Mouse (Mus musculus) midbrain, embryonic 11.5 days (tissue): ENCODE data around the gene Slc16a6. TPM values are rescaled to one million over a fixed set of nuclear protein-coding genes. Genes with fewer than 3 reads are reported as not detected.

Experiments
- ATAC-seq: fragments of 200-750 bp; cut with Nextera tagmentation; 2 replicates; pipeline ENCODE4 v1.8.0; 2017; ENCODE audit warnings: moderate TSS enrichment, moderate library complexity; ENCODE audit not compliant: low FRiP score
- DNase-seq: peaks from one replicate; pipeline ENCODE4 v3.0.0; 2015; ENCODE audit warnings: low spot score; ENCODE audit errors: missing footprints
- H3K27ac ChIP-seq: fragments of 300-500 bp; sonication (generic); 2 replicates; pipeline ENCODE4 v1.5.1; 2014; ENCODE audit warnings: low read depth, low read length
- H3K27me3 ChIP-seq: fragments of 300-500 bp; sonication (generic); 2 replicates; pipeline ENCODE4 v1.6.1; 2014; ENCODE audit warnings: mild to moderate bottlenecking, low read length, moderate library complexity, mixed read lengths; ENCODE audit not compliant: control insufficient read depth, insufficient read depth
- H3K36me3 ChIP-seq: fragments of 300-500 bp; sonication (generic); 2 replicates; pipeline ENCODE4 v1.6.1; 2014; ENCODE audit warnings: mild to moderate bottlenecking, low read length, moderate library complexity, mixed read lengths; ENCODE audit not compliant: control insufficient read depth, insufficient read depth
- H3K4me1 ChIP-seq: fragments of 300-500 bp; sonication (generic); 2 replicates; pipeline ENCODE4 v1.6.1; 2014; ENCODE audit warnings: low read length; ENCODE audit not compliant: control insufficient read depth, insufficient read depth
- H3K4me2 ChIP-seq: fragments of 300-500 bp; sonication (generic); 2 replicates; pipeline ENCODE4 v1.6.1; 2014; ENCODE audit warnings: mild to moderate bottlenecking, moderate library complexity
- H3K4me3 ChIP-seq: fragments of 300-500 bp; sonication (generic); 2 replicates; pipeline ENCODE4 v1.5.1; 2014; ENCODE audit warnings: low read depth, low read length
- H3K9ac ChIP-seq: fragments of 300-500 bp; sonication (generic); 2 replicates; pipeline ENCODE4 v1.6.1; 2014; ENCODE audit warnings: low read length
- H3K9me3 ChIP-seq: fragments of 300-500 bp; sonication (generic); 2 replicates; pipeline ENCODE4 v1.6.1; 2016; ENCODE audit warnings: low read length; ENCODE audit not compliant: control insufficient read depth
- WGBS: fragments of 180-500 bp; shearing (Covaris S2); extraction: QIAGEN DNeasy Blood & Tissue Kit; methylation state at CpG from one replicate; pipeline ENCODE4 v1.1.7; 2014; 5-methylcytosine and 5-hydroxymethylcytosine counted together
- polyA plus RNA-seq: library from polyadenylated mRNA; unstranded; fragments of >200 nt; fragmentation: Nextera tagmentation; extraction: Ambion mirVana; gene quantifications from 2 replicates; pipeline ENCODE4 v1.2.1, GENCODE M21; 2014

Gene Slc16a6
- polyA plus RNA-seq, 1 experiment from 2014 or later, result 3.6 TPM

DNA sequence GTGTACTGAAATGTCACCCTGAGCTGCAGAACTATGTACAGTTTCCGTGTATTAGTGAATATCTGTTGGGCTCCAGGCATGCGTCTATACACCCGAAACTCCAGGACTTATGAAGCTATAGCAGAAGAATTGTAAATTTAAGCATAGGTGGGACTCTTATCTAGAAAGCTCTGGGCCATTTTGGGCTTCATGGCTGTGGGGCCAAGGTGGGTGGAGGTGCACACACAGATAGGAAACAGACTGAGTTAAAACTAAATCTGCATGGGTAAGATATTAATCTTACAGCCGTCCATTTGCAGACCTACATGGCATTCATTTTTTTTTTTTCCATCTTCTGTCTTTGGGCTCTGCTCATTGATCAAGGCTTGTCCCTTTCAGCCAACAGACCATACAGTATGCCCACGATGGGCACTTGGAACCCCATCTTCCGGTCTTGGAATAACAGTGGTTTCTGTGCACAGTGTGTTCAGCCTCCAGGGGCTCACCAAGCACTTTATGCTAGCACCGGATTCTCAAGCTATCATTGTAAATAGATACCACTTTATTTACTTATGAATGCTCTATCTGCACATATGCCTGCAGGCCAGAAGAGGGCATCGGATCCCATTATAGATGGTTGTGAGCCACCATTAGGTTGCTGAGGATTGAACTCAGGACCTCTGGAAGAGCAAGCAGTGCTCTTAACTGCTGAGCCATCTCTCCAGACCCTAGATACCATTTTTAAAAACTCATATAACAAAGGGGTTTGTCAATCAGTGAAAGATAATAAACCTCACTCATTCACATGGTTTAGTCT, 29.7 kb downstream of the Slc16a6 start:
- 91% methylated on average over 8 of the region's 8 CpGs for WGBS
- Histone ChIP-seq H3K4me2 (no peak overlapping the region), H3K36me3 (no peaks in the 10 kb centered on the region), H3K27me3 (peaks cover 4% of the 10 kb centered on the region; the same call in 1 of the 2 replicates), H3K9me3 (no peaks in the 10 kb centered on the region), H3K27ac (no peak overlapping the region), H3K9ac (no peak overlapping the region), H3K4me3 (no peak overlapping the region), H3K4me1 (peaks cover 4% of the 10 kb centered on the region; the same call in 1 of the 2 replicates)
- DNase-seq (no peak), ATAC-seq (no peak)

DNA sequence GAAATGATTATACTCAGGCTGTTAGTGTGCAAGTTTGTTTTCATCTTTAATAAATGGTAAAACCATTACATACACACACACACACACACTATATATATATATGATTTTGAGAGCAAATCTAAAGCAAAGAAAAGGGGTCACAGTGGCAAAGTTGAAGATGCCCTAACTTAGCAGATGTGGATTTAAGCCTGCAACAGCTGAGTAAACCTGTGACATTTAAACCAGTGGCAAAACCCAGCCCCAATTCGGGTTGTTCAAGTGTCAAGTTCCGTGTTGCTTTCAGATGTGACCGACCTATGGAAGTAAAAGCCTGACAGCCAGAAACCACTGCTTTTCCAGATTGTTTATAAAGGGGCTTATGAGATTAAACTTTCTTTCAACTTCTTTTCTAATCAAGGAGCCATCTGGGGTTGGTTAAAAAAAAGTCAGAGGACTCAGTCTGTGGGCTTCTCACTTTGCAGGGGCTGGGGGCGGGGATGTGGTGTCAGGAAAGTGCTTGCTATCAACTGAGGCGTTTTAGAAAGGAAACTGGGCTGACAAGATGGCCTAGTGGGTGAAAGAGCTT, 31.1 kb downstream of the Slc16a6 start:
- Histone ChIP-seq H3K9ac (no peak overlapping the region), H3K9me3 (no peaks in the 10 kb centered on the region), H3K4me2 (no peak overlapping the region), H3K36me3 (peaks cover 4% of the 10 kb centered on the region; the same call in 1 of the 2 replicates), H3K27ac (no peak overlapping the region), H3K27me3 (peaks cover 4% of the 10 kb centered on the region; the same call in 1 of the 2 replicates), H3K4me1 (peaks cover 4% of the 10 kb centered on the region; the same call in 1 of the 2 replicates), H3K4me3 (no peak overlapping the region)
- ATAC-seq (no peak), DNase-seq (no peak)
- 43% methylated on average over 5 of the region's 5 CpGs for WGBS

- H3K9ac ChIP-seq, result no peak overlapping the region
- H3K36me3 ChIP-seq, result peaks cover 4% of the 10 kb centered on the region; the same call in 1 of the 2 replicates
- DNase-seq (peak; percentile 88), ATAC-seq (no peak)
- no peak overlapping the region for H3K4me2 ChIP-seq
- H3K27me3 ChIP-seq, result peaks cover 4% of the 10 kb centered on the region; the same call in 1 of the 2 replicates
- no peaks in the 10 kb centered on the region for H3K9me3 ChIP-seq
- H3K4me3 ChIP-seq, result no peak overlapping the region
- H3K27ac ChIP-seq, result no peak overlapping the region
- WGBS, result 53% methylated on average over 3 of the region's 3 CpGs
- H3K4me1 ChIP-seq, result peaks cover 4% of the 10 kb centered on the region; the same call in 1 of the 2 replicates
These were observed 32.3 kb downstream of the Slc16a6 start for GRCm38 (mm10) chr11:109441119-109441518.

DNA sequence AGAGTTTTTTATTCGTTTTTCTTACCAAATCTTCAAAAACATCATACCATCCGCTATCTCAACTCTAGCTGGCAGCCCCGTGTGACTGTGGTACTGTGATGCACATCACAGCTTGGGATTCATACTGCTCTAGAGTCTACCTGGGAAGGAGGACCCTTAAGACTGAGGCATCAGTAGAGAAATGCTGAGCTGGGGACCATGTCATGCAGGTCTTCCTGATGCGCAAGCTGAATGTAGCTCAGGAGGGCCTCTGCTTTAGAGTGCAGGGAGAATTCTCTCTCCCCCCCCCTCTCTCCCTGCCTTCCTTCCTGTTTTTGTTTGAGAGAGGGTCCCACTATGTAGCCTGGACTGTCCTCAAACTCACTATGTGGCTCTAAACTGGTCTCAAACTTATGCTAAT, 32.8 kb downstream of the Slc16a6 start:
- no peak for ATAC-seq

GRCm38 (mm10) chr11:109439829-109440340, 33.5 kb downstream of the Slc16a6 start:
- Histone ChIP-seq H3K4me3 (peak overlapping the region; percentile 39), H3K9me3 (no peaks in the 10 kb centered on the region), H3K27ac (no peak overlapping the region), H3K27me3 (peaks cover 4% of the 10 kb centered on the region; the same call in 1 of the 2 replicates), H3K9ac (peak overlapping the region; percentile 56), H3K4me1 (peaks cover 4% of the 10 kb centered on the region; the same call in 1 of the 2 replicates), H3K36me3 (peaks cover 9% of the 10 kb centered on the region; the same call in 1 of the 2 replicates), H3K4me2 (peak overlapping the region; percentile 75)
- 2% methylated on average over 32 of the region's 32 CpGs for WGBS
- ATAC-seq, result peak; percentile 67
- peak; percentile 95 for DNase-seq

More for the DNA sequence above, 32.8 kb downstream of the Slc16a6 start:
- Histone ChIP-seq H3K4me1 (peaks cover 4% of the 10 kb centered on the region; the same call in 1 of the 2 replicates), H3K27ac (no peak overlapping the region), H3K9ac (no peak overlapping the region), H3K4me2 (peak overlapping the region; percentile 75; the same call in 1 of the 2 replicates), H3K27me3 (peaks cover 4% of the 10 kb centered on the region; the same call in 1 of the 2 replicates), H3K9me3 (no peaks in the 10 kb centered on the region), H3K4me3 (no peak overlapping the region), H3K36me3 (peaks cover 4% of the 10 kb centered on the region; the same call in 1 of the 2 replicates)
- 55% methylated on average over 4 of the region's 4 CpGs for WGBS
- no peak for DNase-seq

DNA sequence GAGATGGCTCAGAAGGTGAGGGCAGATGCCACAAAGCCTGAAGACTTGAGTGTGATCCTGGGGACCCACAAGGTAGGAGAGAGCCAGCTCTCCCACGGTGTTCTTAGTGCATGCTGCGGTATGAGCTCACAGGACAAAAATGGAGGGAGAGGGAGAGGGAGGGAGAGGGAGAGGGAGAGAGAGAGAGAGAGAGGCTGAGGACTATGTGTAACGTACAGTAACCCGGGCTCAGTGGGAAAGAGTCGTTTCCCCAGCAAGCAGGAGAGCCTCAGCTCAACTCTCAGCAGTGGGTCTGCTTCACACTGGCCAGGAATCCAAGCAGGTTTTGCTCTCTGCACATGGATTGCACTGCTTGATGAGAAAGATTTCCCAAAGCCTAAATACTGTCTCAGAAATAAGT, 34.2 kb downstream of the Slc16a6 start:
- Histone ChIP-seq H3K27me3 (peaks cover 4% of the 10 kb centered on the region; the same call in 1 of the 2 replicates), H3K36me3 (peaks cover 11% of the 10 kb centered on the region; the same call in 1 of the 2 replicates), H3K27ac (no peak overlapping the region), H3K9ac (no peak overlapping the region), H3K4me2 (peak overlapping the region; percentile 75; the same call in 1 of the 2 replicates), H3K9me3 (no peaks in the 10 kb centered on the region), H3K4me1 (peaks cover 4% of the 10 kb centered on the region; the same call in 1 of the 2 replicates), H3K4me3 (no peak overlapping the region)
- ATAC-seq, result peak; percentile 28; the same call in 1 of the 2 replicates
- 19% methylated on average over 5 of the region's 5 CpGs for WGBS
- DNase-seq, result peak; percentile 85

DNA sequence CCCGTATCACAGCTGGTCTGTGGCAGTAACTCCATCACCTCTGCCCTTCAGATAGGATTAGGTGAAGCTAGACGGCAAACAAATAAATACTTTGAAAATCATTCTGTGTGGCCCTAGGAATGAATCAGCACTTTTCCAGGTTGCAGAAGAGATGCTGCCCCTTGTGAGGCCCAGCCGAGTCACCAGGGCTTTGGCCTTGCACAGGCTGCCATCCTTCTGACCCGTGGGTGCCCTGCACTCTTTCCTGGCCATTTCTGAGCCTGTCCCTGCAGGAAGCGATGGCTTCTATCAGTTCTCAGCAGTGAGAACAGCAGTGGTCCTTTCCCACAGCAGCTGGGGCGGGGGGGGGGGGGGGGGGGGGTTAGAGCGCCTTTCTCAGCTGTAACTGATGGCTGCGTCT, 36.5 kb downstream of the Slc16a6 start:
- no peak for DNase-seq
- H3K27me3 ChIP-seq, result peaks cover 4% of the 10 kb centered on the region; the same call in 1 of the 2 replicates
- H3K4me3 ChIP-seq, result no peak overlapping the region
- no peaks in the 10 kb centered on the region for H3K9me3 ChIP-seq
- H3K36me3 ChIP-seq, result peaks cover 16% of the 10 kb centered on the region; the same call in 1 of the 2 replicates
- H3K4me2 ChIP-seq, result no peak overlapping the region
- no peak for ATAC-seq
- no peak overlapping the region for H3K9ac ChIP-seq
- H3K4me1 ChIP-seq, result peaks cover 4% of the 10 kb centered on the region; the same call in 1 of the 2 replicates
- 63% methylated on average over 8 of the region's 8 CpGs for WGBS
- H3K27ac ChIP-seq, result no peak overlapping the region

GRCm38 (mm10) chr11:109434233-109434798, 39.1 kb downstream of the Slc16a6 start:
- Histone ChIP-seq H3K9me3 (no peaks in the 10 kb centered on the region), H3K4me1 (no peaks in the 10 kb centered on the region), H3K27me3 (no peaks in the 10 kb centered on the region), H3K9ac (no peak overlapping the region), H3K36me3 (peaks cover 22% of the 10 kb centered on the region; the same call in 1 of the 2 replicates), H3K4me2 (no peak overlapping the region), H3K27ac (no peak overlapping the region), H3K4me3 (no peak overlapping the region)
- ATAC-seq (no peak), DNase-seq (no peak)
- WGBS, result 97% methylated on average over 16 of the region's 16 CpGs
